26 mouse cellular contexts compared by ENCODE assay signal in the genomic region with DNA sequence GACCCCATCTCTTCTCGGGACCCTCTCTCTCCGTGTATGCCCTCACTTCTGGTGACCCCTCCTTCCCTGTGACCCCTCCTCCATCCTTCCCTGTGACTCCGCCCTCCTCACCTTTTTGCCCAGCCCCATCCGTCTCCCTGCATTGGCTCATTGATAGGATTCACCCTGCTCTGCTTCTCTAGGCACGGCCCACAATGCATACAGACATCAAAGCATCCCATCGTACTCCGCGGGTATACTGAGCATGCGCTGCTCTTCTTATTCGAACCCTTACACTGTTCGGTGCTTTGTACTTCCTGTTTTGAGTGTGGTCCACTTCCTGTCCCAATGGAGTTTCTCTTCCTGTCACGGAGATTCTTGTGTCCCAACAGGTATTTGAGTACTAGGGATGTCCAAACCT.
"Had no signal": no experiment of that assay in that cellular context is flagged by ENCODE, and none has a peak within 500 bp of the region (broad histone marks: within the 10 kb centered on the region; RNA-seq: fewer than 3 reads in every experiment).

No protein-coding gene starts in this region.

- H3K4me1 ChIP-seq: intestine, embryonic 15.5 days; kidney, embryonic 15.5 days; limb, embryonic 13.5 days; limb, embryonic 15.5 days had no signal

- H3K9me3 ChIP-seq: heart, embryonic 10.5 days; intestine, embryonic 15.5 days; limb, embryonic 15.5 days had no signal

- H3K9ac ChIP-seq: heart, embryonic 12.5 days; hindbrain, embryonic 12.5 days; hindbrain, embryonic 14.5 days; intestine, embryonic 15.5 days; kidney, embryonic 15.5 days; limb, embryonic 13.5 days; limb, embryonic 15.5 days had no signal

- H3K4me2 ChIP-seq: heart, embryonic 12.5 days; hindbrain, embryonic 12.5 days; hindbrain, embryonic 14.5 days; intestine, embryonic 15.5 days; kidney, embryonic 15.5 days; limb, embryonic 13.5 days; limb, embryonic 15.5 days had no signal

- ATAC-seq: hindbrain, embryonic 16.5 days; inflammation-experienced regulatory T-cells, adult 6 months; intestine, embryonic 15.5 days; intestine, postnatal 0 days had no signal

- H3K27ac ChIP-seq: gastrocnemius, adult 2 months; heart, embryonic 10.5 days; hindbrain, embryonic 10.5 days; hindbrain, embryonic 12.5 days; hindbrain, embryonic 14.5 days; intestine, embryonic 15.5 days; kidney, embryonic 15.5 days; kidney, postnatal 0 days; limb, embryonic 13.5 days; limb, embryonic 15.5 days had no signal

- DNase-seq: gastrocnemius, adult 2 months; gastrocnemius, postnatal 10 days; gastrocnemius, postnatal 25 days; heart, adult 18-20 months; heart, postnatal 10 days; heart, postnatal 4 days; kidney, adult 18-20 months; kidney, adult 8-10 months; kidney, postnatal 14 days; kidney, postnatal 36 days; layer of hippocampus, adult 9-11 months; layer of hippocampus, postnatal 36 days; left cerebral cortex, postnatal 4 days had no signal

- H3K4me3 ChIP-seq: gastrocnemius, adult 2 months; heart, embryonic 10.5 days; heart, embryonic 12.5 days; hindbrain, embryonic 10.5 days; hindbrain, embryonic 12.5 days; intestine, embryonic 15.5 days; kidney, embryonic 15.5 days; limb, embryonic 13.5 days; limb, embryonic 15.5 days had no signal

- H3K27me3 ChIP-seq: heart, embryonic 12.5 days; hindbrain, embryonic 12.5 days; intestine, embryonic 15.5 days; kidney, embryonic 15.5 days; limb, embryonic 13.5 days; limb, embryonic 15.5 days had no signal

- H3K36me3 ChIP-seq: heart, embryonic 10.5 days; heart, embryonic 12.5 days; hindbrain, embryonic 10.5 days; hindbrain, embryonic 12.5 days; intestine, embryonic 15.5 days; kidney, embryonic 15.5 days; limb, embryonic 13.5 days; limb, embryonic 15.5 days had no signal
